Mouse (Mus musculus) midbrain, embryonic 11.5 days (tissue): ENCODE measurements around the gene Rab5a. TPM values are rescaled to one million over a fixed set of nuclear protein-coding genes. Genes with fewer than 3 reads are reported as not detected.
A peak's percentile ranks its signal among the peaks of the same experiment; 100 is the strongest.

ENCODE experiments used
- ATAC-seq: fragments of 200-750 bp; cut with Nextera tagmentation; 2 replicates; pipeline ENCODE4 v1.8.0; 2017; ENCODE audit warnings: moderate TSS enrichment, moderate library complexity; ENCODE audit not compliant: low FRiP score
- DNase-seq: peaks from one replicate; pipeline ENCODE4 v3.0.0; 2015; ENCODE audit warnings: low spot score; ENCODE audit errors: missing footprints
- H3K27ac ChIP-seq: fragments of 300-500 bp; sonication (generic); 2 replicates; pipeline ENCODE4 v1.5.1; 2014; ENCODE audit warnings: low read depth, low read length
- H3K27me3 ChIP-seq: fragments of 300-500 bp; sonication (generic); 2 replicates; pipeline ENCODE4 v1.6.1; 2014; ENCODE audit warnings: mild to moderate bottlenecking, low read length, moderate library complexity, mixed read lengths; ENCODE audit not compliant: control insufficient read depth, insufficient read depth
- H3K36me3 ChIP-seq: fragments of 300-500 bp; sonication (generic); 2 replicates; pipeline ENCODE4 v1.6.1; 2014; ENCODE audit warnings: mild to moderate bottlenecking, low read length, moderate library complexity, mixed read lengths; ENCODE audit not compliant: control insufficient read depth, insufficient read depth
- H3K4me1 ChIP-seq: fragments of 300-500 bp; sonication (generic); 2 replicates; pipeline ENCODE4 v1.6.1; 2014; ENCODE audit warnings: low read length; ENCODE audit not compliant: control insufficient read depth, insufficient read depth
- H3K4me2 ChIP-seq: fragments of 300-500 bp; sonication (generic); 2 replicates; pipeline ENCODE4 v1.6.1; 2014; ENCODE audit warnings: mild to moderate bottlenecking, moderate library complexity
- H3K4me3 ChIP-seq: fragments of 300-500 bp; sonication (generic); 2 replicates; pipeline ENCODE4 v1.5.1; 2014; ENCODE audit warnings: low read depth, low read length
- H3K9ac ChIP-seq: fragments of 300-500 bp; sonication (generic); 2 replicates; pipeline ENCODE4 v1.6.1; 2014; ENCODE audit warnings: low read length
- H3K9me3 ChIP-seq: fragments of 300-500 bp; sonication (generic); 2 replicates; pipeline ENCODE4 v1.6.1; 2016; ENCODE audit warnings: low read length; ENCODE audit not compliant: control insufficient read depth
- WGBS: fragments of 180-500 bp; shearing (Covaris S2); extraction: QIAGEN DNeasy Blood & Tissue Kit; methylation state at CpG from one replicate; pipeline ENCODE4 v1.1.7; 2014; 5-methylcytosine and 5-hydroxymethylcytosine counted together
- polyA plus RNA-seq: library from polyadenylated mRNA; unstranded; fragments of >200 nt; fragmentation: Nextera tagmentation; extraction: Ambion mirVana; gene quantifications from 2 replicates; pipeline ENCODE4 v1.2.1, GENCODE M21; 2014

The Rab5a gene
- polyA plus RNA-seq, 1 experiment from 2014 or later, result 97.5 TPM

- no peaks in the 10 kb centered on the region for H3K27me3 ChIP-seq
- WGBS, result 0% methylated on average over 28 of the region's 33 CpGs
- no peaks in the 10 kb centered on the region for H3K36me3 ChIP-seq
- H3K9ac ChIP-seq, result peak overlapping the region; percentile 92
- DNase-seq, result no peak
- peak overlapping the region; percentile 97 for H3K27ac ChIP-seq
- ATAC-seq, result no peak
- peak overlapping the region; percentile 85 for H3K4me2 ChIP-seq
- H3K9me3 ChIP-seq, result no peaks in the 10 kb centered on the region
- peak overlapping the region; percentile 95 for H3K4me3 ChIP-seq
- peaks cover 13% of the 10 kb centered on the region for H3K4me1 ChIP-seq
These were observed 589 bp downstream of the Rab5a start for GRCm38 (mm10) chr17:53479604-53480041.

- no peak for ATAC-seq
These were observed 1.4 kb downstream of the Rab5a start for GRCm38 (mm10) chr17:53480433-53480832.

GRCm38 (mm10) chr17:53488291-53489006, 9.4 kb downstream of the Rab5a start:
- Histone ChIP-seq H3K4me2 (no peak overlapping the region), H3K36me3 (no peaks in the 10 kb centered on the region)

More at GRCm38 (mm10) chr17:53480433-53480832, 1.4 kb downstream of the Rab5a start:
- DNase-seq, result peak; percentile 81
- Histone ChIP-seq H3K27me3 (no peaks in the 10 kb centered on the region), H3K9me3 (no peaks in the 10 kb centered on the region), H3K4me3 (peak overlapping the region; percentile 95), H3K27ac (no peak overlapping the region), H3K9ac (peak overlapping the region; percentile 92), H3K4me2 (peak overlapping the region; percentile 85), H3K4me1 (peaks cover 13% of the 10 kb centered on the region), H3K36me3 (no peaks in the 10 kb centered on the region)
- WGBS, result 55% methylated on average over 7 of the region's 7 CpGs

DNA sequence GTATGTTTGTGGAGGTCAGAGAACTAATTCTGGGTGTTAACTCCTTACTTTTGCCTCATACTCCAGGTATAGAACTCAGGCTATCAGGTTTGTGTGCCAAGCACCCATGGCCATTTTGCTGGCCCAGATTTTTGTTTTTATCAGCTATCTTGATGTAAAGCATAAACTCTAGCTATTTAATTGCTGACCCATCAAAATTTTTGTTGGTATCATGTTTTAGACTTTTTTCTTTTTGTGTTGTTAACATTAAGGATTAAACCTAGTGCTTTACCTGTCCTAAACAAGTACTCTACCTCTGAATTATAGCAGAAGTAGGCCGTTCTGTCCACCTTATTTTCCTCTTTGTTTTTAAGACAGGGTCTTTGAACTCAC, 10.0 kb downstream of the Rab5a start:
- Histone ChIP-seq H3K9ac (no peak overlapping the region), H3K27ac (no peak overlapping the region), H3K4me2 (no peak overlapping the region), H3K9me3 (no peaks in the 10 kb centered on the region), H3K4me3 (no peak overlapping the region), H3K36me3 (no peaks in the 10 kb centered on the region), H3K27me3 (no peaks in the 10 kb centered on the region), H3K4me1 (no peaks in the 10 kb centered on the region)
- DNase-seq (no peak), ATAC-seq (no peak)
- WGBS, result 93% methylated on average over 1 of the region's 1 CpGs

More at GRCm38 (mm10) chr17:53488291-53489006, 9.4 kb downstream of the Rab5a start:
- Histone ChIP-seq H3K9me3 (no peaks in the 10 kb centered on the region), H3K27ac (no peak overlapping the region), H3K9ac (no peak overlapping the region), H3K27me3 (no peaks in the 10 kb centered on the region), H3K4me1 (no peaks in the 10 kb centered on the region), H3K4me3 (no peak overlapping the region)
- ATAC-seq (no peak), DNase-seq (peak; percentile 53)
- WGBS, result 96% methylated on average over 4 of the region's 4 CpGs

- Histone ChIP-seq H3K27me3 (no peaks in the 10 kb centered on the region), H3K4me2 (no peak overlapping the region), H3K9ac (no peak overlapping the region), H3K4me3 (no peak overlapping the region), H3K4me1 (no peaks in the 10 kb centered on the region), H3K9me3 (no peaks in the 10 kb centered on the region), H3K36me3 (peaks cover 10% of the 10 kb centered on the region; the same call in 1 of the 2 replicates), H3K27ac (no peak overlapping the region)
- ATAC-seq (no peak), DNase-seq (no peak)
- WGBS, result 98% methylated on average over 2 of the region's 2 CpGs
These were observed 23.9 kb downstream of the Rab5a start for GRCm38 (mm10) chr17:53502966-53503365.

DNA sequence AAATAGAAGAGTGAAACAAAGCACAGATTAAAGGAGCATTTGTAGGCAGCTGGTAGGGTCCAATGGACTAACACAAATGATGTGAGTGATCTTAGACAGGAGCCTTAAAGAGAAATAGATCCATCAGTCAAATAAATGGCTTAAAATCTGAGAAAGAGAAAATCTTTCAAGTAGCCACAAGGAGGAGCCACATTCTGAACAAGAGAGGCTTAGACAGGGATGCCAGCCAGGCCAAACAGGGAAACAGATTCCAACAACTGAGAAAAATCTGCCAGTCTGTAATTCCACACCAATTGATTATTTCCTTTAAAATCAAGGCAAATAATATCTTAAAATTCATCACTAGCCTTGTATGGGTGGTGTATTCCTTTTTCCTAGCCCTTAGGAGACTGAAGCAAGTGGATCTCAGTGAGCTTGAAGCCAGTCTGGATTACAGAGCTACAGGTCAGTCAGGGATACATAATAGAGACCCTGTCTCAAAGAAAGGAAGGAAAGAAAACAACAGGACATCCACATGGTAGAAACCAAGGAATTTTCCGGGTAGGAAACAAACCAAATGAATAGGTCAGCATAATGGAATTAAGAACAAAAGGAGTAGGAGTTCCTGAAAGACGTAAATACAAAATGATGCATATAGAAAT, 33.4 kb downstream of the Rab5a start:
- H3K4me3 ChIP-seq, result no peak overlapping the region
- no peak overlapping the region for H3K9ac ChIP-seq
- H3K4me1 ChIP-seq, result no peaks in the 10 kb centered on the region
- H3K9me3 ChIP-seq, result no peaks in the 10 kb centered on the region
- no peak overlapping the region for H3K4me2 ChIP-seq
- H3K27ac ChIP-seq, result no peak overlapping the region
- no peaks in the 10 kb centered on the region for H3K36me3 ChIP-seq
- 80% methylated on average over 2 of the region's 2 CpGs for WGBS
- peak; percentile 80 for DNase-seq
- no peaks in the 10 kb centered on the region for H3K27me3 ChIP-seq
- ATAC-seq, result no peak

- Histone ChIP-seq H3K27ac (no peak overlapping the region), H3K4me2 (no peak overlapping the region), H3K4me3 (no peak overlapping the region), H3K36me3 (no peaks in the 10 kb centered on the region), H3K9me3 (no peaks in the 10 kb centered on the region), H3K27me3 (no peaks in the 10 kb centered on the region), H3K4me1 (no peaks in the 10 kb centered on the region), H3K9ac (no peak overlapping the region)
- ATAC-seq (no peak), DNase-seq (no peak)
These were observed 40.3 kb downstream of the Rab5a start for GRCm38 (mm10) chr17:53519364-53519763.

DNA sequence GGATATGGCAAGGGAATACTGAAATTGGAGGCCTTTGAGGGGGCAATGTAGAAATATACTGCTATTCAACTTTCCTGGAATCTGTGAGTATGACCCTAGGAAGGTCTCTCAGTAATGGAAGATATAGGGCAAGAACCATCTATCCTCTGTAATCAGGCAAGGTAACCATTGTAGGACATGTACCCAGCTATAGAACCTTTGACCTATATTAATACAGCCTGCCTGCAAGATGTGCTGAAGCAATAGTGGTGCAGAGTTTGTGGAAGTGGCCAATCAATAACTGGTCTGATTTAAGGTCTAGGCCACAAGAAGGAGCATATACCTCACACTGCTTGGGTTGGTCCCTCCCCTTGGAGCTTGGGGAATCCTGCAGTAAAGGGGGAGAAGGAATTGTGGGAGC, 41.5 kb downstream of the Rab5a start:
- H3K36me3 ChIP-seq, result no peaks in the 10 kb centered on the region
- ATAC-seq, result no peak
- peak; percentile 54 for DNase-seq
- H3K4me2 ChIP-seq, result no peak overlapping the region
- no peaks in the 10 kb centered on the region for H3K4me1 ChIP-seq
- H3K27ac ChIP-seq, result no peak overlapping the region
- H3K4me3 ChIP-seq, result no peak overlapping the region
- no peaks in the 10 kb centered on the region for H3K27me3 ChIP-seq
- no peaks in the 10 kb centered on the region for H3K9me3 ChIP-seq
- no peak overlapping the region for H3K9ac ChIP-seq

DNA sequence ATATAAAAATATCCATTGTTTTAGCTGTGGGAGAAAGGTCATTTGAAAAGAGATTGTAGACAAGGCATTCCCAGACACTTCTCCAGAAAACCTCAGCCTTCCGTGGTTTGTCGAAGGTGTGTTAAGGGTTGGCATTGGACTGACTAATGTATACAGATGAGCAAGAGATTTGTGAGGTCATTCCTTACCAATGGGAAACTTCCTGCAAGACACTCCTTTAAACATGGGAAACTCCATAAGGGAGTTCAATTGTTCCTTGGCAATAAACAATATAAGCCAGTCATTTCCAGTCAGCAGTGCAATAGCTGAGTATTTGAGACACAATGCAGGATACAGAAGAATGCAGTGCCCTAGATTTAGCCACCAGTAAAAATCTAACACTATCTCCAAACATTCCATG, 49.0 kb downstream of the Rab5a start:
- ATAC-seq, result no peak
- Histone ChIP-seq H3K27me3 (no peaks in the 10 kb centered on the region), H3K4me3 (no peak overlapping the region), H3K9ac (no peak overlapping the region), H3K27ac (no peak overlapping the region), H3K9me3 (no peaks in the 10 kb centered on the region), H3K36me3 (no peaks in the 10 kb centered on the region), H3K4me1 (no peaks in the 10 kb centered on the region), H3K4me2 (no peak overlapping the region)
- 89% methylated on average over 2 of the region's 2 CpGs for WGBS
- no peak for DNase-seq
